Mouse (Mus musculus): ENCODE results near the gene Pigk. TPM values are rescaled to one million over a fixed set of nuclear protein-coding genes. Genes with fewer than 3 reads are reported as not detected.
"Not testable (repeated sequence)": the region's sequence is repeated elsewhere in the genome, so short reads cannot be mapped to it uniquely, and the experiment has no call there.

Gene Pigk
- total RNA-seq, 2 experiments from 2014 or later = 47.3 to 55.7 TPM

DNA sequence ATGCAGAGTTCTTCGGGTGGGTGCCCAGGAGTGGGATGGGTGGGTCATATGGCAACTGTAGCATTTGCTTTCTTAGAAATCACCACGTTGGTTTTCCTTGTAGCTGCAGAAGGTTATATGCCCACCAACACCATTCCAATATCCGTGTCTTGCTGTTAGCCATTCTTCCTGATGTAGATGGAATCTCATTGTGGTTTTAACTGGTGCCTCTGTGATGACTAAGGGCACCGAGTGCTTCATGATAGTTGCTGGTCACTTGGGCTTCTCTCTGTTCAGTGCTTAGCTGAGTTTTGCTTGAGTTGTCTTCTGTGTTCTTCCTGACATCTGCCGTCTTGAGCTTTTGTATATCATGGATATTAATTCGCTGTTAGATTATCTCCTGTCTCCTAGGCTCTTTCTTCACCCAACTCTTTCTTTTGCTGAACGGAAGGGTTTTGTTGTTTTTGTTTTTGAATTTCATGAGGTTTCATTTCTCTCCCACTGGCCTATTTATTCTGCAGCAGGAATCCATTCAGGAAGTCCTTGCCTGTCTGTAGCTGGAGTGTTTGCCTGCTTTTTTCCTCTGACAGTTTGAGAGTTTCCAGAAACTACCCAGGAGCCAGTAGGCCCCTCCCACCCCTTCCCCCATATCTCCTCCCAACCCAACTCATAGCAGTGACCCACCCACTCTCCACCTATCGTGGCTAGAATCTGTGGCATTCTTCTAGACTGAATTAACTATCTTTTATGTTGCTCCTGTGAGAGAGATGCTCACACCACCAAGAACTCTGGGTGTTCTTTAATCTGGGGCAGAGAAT lies 50.8 kb downstream of the Pigk start:
- no peak for DNase-seq (ENCODE audit: low spot score in 2 of 2)

DNA sequence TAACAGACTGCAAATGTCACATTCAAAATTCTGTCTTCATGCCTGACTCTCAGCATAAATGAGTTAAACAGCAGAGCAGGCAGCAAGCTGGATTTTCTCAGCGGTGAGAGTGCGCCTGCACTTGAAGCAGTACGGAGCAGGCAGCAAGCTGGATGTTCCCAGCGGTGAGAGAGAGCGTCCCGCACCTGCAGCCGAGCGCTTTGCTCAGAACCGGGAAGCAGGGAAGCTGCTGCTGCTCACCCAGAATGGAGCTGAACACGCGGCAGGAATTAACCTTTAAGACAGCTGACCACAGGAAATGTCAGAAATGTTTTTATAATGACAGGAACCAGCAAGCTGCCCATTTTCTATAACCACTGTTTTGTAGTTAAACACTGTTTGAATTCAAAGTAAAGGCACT lies 53.6 kb downstream of the Pigk start:
- DNase-seq (ENCODE audit: low spot score in 2 of 2) = no peak

DNA sequence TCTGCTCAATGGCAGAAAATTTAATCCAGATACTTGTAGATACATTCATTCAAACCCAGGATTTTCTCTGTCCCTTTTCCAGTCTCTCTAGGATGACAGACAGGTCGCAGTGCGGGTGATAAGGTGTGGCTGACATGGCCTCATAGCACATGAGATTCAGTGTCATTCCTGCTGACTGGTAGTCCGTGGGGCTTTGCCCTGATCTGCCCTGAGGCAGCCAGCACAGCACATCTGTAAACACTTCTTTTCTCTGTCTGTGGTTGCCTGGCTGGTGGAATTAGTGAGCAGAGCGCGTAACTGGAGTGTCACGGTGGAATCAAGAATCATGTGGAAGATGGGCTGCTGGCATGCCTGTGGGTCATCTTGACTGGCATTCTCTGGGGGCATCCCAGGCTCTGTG lies 56.2 kb downstream of the Pigk start:
- DNase-seq (ENCODE audit: low spot score in 2 of 2) = no peak

DNA sequence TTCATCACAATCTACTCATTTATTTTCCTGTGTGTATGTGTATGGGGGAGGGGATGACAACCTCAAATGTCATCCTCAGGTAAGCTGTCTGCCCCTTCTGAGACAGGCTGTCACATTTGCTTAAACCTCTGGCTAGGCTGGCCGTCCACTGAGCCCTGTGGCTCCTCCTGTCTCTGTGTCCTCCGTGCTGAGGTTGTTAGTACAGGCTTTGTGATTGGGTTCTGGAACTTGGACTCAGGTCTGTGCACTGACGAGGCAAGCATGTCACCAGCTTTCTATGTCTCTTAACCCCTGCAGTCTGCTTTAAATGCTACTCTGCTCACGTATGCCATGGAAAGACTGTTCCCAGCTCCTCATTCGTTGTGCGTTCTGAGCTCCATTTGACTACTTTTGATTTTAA lies 62.5 kb downstream of the Pigk start:
- DNase-seq (ENCODE audit: low spot score in 2 of 2) = no peak

DNA sequence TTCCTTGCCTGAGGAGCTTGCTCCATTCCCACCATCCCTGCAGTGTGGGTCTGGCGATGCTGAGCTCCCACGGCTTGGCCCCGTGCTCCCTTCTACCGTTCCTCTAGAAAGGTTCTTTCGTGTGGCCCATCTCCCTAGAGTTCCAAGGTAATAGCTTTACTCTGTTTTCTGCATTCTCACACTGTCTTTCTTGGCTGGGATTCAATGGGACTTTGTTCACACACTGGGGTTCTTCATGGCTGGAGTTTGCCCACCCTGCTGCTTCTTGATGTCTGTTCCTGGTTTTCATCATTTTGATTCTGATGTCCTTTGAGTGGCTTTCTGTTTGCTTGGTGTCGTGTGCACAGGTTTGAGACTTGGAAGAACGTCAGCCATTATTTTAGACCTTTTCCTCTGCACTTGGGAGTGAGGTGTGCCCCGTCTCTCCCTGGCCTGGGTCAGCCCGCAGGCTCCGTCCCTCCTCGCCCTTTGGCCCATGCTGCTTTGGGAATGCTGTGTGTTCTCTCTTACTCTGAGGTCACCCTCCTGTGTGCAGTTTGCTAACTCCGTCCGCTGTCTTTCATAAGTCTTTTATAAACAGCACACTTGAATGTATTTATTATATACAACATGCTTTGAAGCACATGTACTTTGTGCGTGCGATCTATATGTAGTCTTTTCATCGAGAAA lies 63.1 kb downstream of the Pigk start:
- no peak for DNase-seq (ENCODE audit: low spot score in 2 of 2)

DNA sequence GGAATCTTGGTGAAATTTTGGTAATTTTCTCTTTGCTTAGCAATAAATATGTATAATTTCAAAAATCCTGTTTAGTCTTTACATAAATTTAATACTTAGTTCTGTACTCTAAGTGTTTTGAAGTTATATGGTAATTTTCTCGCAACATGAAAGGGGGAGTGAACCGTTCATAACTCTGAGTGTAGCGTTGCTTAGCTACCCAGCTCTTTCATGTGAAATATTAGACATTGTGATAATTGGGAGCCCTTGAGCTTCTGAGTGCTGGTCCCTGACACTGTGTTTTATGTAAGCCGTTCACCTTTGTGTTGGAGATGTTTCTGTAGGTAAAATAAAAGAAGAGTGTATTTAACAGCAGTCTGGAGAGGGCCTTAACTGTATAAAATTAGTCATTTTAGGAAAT lies 65.9 kb downstream of the Pigk start:
- no peak for DNase-seq (ENCODE audit: low spot score in 2 of 2)

DNA sequence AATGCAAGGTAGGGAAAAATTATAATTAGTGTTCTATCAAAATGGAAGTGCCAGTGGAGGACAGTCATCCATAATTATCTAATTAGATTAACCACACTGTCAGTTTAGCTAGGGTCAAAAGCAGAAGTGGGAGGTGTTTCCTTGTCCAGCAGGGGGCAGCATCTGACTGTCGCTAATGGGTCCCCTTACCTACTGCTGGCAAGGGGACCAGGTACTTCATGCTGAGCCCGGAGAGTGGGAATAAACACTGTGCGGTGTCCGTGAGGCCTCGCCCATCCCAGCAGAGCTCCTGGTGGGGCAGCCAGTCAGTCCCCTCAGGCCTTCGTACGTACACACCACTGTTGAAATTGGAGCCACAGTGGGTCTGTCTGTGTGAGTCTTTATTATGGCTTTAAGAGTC lies 69.9 kb downstream of the Pigk start:
- peak; percentile 82 to 83 for DNase-seq (ENCODE audit: low spot score in 2 of 2)

DNA sequence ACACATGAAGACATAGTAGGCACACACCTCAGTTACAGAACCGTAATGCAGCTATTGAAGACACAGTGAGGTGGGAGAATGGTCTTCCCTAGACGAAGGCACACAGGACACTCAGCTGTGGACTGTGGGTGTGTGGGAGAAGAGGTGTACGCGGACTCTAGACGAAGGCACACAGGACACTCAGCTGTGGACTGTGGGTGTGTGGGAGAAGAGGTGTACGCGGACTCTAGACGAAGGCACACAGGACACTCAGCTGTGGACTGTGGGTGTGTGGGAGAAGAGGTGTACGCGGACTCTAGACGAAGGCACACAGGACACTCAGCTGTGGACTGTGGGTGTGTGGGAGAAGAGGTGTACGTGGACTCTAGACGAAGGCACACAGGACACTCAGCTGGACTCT lies 70.5 kb downstream of the Pigk start:
- not testable (repeated sequence) for DNase-seq (ENCODE audit: low spot score in 2 of 2)

DNA sequence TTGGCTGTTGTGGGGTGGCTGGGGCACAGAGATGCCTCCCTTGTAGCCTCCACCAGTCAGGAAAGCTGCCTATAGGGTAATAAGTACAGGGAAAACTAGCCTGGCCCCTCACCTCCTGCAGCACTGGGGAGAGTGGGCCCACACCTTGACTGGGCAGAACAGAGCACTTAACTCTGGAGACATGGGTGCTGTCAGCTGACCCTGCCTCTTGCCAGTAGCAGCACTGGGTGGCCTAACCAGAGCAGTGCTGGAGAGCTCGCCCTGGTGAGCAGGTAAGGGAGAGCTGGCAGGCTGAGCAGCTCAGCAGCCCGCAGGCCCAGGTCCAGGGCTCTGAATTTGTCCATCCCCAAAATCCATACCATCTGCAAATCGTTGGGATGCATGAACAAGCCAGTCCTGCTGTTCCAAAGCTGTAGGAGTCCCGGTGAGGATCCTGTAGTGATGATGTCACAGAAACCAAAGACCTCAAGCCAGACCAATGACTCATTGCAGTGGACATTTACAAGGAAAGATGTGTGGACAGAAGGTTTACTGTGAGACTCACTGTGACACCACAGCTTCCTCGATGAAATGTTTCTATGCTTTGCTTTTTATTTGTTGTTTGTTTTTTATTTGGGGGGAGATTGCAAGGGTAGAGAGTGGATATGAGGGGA lies 74.5 kb downstream of the Pigk start:
- DNase-seq (ENCODE audit: low spot score in 2 of 2) = not testable (repeated sequence)

DNA sequence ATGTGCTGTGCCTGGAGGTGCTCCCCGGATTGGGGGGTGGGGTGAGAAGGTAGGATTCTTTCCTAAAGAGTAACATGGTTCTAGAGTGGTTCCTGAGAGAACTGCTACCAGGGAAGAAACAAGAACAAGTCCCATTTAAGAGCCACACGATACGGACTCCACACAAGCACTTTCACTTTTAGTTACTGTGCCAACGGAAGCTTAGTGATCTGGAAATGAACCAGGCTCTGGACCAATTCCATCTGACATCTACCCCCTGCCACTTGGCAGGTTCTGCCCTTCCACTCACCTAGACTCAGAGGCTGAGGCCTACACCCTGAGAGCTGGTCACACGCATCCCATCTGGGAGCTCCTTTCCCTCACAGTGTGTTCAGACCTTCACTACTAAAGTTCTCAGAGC lies 78.7 kb downstream of the Pigk start:
- no peak for DNase-seq (ENCODE audit: low spot score in 2 of 2)

DNA sequence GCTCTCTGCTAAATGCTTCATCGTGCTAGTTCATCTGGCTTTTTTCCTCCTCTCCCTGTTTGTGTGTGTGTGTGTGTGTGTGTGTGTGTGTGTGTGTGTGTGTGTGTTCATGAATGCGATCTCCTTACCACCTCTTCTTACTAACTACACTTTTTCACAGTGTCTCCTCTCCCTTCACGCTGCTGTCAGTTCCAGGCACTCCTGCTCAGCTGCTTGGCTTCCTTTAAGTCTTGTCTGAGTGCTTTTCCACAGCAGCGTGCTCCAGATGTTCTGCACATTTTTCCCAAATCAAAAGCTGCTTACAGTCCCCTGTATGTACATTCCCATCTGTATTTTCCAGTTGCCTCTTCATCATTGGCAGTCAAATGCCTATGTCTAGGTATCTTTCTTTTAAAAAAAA lies 79.1 kb downstream of the Pigk start:
- DNase-seq (ENCODE audit: low spot score in 2 of 2) = no peak

DNA sequence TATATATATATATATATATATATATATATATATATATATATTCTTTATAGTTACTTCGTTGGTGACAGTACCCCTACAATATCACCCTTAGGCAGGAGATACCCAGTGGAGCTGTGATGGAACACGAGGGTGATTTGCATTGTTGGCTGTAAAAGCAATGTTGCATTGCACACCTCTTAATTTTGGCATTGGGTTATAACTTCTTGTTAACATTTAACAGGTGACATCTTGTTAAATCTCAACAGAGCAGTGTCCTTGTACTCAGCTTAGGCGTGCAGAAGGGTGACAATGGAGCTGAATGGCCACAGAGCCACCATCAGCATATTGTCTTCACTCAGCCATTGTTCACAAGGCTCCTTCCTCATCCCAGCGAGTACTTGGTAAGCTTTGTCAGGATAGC lies 82.3 kb downstream of the Pigk start:
- DNase-seq (ENCODE audit: low spot score in 2 of 2) = no peak

DNA sequence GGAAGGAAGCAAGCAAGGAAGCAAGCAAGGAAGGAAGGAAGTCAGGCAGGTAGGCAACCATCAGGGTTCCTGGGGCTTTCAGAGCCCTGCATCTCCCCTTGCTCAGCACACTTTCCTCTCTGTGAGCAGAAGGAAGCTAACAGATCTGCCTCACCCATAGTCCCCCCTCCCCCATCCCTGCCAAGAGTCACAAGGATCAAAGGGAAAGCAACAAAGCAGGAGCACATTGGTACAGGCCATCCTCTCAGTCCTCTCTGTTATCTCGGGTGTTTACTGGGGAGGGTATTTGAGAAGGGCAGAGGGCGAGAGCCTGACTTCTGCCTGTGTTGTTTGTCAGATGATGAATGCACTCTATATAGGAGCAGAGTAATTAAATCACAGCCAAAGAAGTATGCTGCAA lies 83.5 kb downstream of the Pigk start:
- DNase-seq (ENCODE audit: low spot score in 2 of 2) = no peak

DNA sequence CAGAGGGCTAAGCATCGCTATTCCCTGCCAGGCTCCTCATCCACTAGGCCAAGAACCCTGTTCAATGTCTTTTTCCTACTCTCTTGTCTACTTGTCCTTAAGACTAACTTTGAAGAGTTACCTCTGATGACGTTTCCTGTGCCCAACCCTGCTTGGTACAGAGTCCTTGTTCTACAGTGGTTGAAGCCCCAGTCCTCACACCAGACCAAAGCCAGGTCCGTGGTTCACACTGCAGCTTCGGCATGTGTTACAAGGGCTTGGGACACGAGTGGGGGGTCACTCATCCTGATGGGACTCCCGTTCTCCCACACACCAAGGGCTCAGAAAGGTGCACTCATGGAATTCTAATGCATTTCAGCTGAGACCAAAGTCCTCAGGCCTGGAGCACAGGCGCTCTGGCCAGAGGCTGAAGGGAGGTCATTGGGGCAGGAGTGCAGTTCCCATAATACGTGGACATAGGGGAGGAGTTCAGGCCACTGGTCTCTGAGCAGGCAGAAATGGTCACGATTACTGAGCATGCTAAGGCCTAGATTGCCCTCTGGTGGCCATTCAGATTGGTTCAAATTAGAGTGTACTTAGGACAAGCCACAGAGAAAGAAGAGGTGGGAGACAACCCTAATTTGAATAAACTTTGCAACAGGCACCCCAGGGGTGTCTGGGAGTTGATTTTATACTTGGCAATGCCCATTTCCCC lies 86.0 kb downstream of the Pigk start:
- no peak for DNase-seq (ENCODE audit: low spot score in 2 of 2)

DNA sequence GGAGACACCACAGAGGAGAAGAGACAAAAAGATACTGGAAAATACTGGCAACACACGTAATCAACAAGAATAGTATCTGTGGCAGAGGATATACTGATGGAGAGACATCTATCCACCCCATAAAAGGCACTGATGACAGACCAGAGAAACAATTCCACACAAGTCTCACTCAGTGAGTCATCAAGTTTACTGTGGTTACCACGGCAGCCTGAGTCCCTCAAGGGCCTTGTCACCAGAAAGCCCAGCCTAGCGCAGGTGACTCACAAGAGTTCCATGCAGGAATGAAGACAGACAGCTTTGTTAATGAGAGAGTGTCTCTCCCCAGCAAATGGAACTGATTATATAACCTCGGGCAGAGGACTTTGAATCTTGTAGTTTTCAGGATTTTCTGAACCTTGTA lies 100.0 kb downstream of the Pigk start:
- no peak for DNase-seq (ENCODE audit: low spot score in 2 of 2)

DNA sequence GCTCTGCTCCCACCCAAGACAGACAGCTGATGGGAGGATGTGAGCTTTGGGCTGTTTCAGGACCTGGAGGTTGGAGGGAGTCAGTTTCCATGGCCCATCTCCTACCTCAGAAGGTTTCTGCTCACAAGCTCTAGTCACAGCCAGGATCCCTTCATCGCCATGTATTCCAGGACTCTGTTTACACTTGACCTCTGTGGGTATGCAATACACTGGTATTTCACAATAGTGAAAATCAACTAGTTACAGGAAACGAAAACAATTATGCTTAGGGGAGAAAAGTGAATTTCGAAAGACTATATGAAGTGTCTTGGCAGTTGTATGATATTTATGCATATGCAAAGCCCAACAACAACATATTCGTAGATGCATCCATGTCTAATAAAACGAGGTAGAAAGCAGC lies 101.2 kb downstream of the Pigk start:
- no peak for DNase-seq (ENCODE audit: low spot score in 2 of 2)

DNA sequence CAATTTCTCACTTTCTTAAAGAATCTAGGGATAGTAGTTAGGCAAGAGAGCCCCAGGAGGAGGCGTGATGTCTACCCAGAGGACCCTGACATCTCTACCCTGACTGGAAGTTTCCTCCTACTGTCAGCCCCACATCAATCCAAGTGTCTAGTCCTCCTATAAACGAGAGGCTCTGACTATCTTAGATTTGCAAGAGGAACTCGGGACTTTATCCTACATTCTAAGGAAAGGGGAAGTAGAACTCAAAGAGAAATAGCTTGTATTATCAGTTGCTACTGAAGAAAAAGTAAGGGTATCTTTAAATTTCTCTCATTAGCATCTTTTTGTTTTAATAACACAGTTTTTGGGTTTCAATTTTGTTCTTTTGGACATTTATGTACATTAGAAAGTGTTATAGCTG lies 106.5 kb downstream of the Pigk start:
- no peak for DNase-seq (ENCODE audit: low spot score in 2 of 2)

DNA sequence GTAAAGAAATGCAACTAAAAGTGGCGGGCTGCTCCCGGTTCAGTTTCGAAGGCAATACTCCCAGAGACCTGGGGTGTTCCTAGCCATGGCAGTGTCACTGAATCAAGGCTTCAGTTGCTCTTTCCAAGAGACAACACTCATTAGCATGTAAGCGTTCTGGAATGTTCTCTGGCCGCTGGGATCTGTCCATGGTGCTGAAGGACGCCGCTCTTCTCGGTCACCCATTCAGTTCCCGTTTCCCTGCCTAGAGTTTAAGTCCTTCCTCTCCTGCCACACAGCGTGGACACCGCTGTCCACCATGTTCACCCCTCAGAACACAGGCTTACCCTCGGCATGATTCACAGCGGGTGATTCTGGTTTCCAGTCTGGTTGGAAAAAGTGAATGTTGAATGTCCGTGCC lies 107.3 kb downstream of the Pigk start:
- peak; percentile 55 for DNase-seq (ENCODE audit: low spot score in 2 of 2)

DNA sequence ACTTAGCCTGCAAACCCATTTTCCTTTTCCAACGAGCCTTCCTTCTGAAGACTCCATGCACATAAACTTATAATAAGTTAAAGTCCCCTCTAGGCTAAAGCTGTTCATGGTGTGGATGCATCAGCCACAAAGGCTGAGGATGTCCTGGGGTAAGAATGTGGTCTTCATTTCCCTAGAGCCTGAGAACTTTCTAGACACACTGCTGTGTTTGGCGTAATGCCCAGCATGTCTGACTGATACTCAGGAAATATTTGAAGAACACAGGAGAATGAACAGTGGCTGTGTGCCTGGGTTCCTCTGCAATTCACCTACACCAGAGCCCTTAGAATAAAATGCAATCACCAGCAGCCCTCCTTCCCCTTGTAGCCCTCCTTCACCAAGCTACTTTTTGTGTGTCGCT lies 117.5 kb downstream of the Pigk start:
- no peak for DNase-seq (ENCODE audit: low spot score in 2 of 2)

DNA sequence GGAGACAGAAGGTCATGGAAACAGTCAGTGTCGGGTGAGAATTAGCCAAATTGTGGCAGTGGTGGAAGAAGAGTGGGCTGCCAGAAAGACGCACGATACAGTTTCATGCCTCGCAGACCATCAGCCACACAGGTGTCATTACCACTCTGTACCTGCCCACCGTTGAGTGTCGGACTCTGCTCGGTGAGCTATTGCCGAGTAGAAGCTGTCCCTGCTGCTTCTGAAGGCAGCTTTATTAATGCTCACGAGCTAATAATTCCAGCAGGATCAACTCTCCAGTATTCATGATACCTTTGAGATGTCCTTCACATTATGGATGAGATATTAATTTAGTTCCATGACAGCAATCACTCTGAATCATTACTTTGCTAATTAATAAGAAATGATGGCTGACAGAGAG lies 118.1 kb downstream of the Pigk start:
- no peak for DNase-seq (ENCODE audit: low spot score in 2 of 2)

DNA sequence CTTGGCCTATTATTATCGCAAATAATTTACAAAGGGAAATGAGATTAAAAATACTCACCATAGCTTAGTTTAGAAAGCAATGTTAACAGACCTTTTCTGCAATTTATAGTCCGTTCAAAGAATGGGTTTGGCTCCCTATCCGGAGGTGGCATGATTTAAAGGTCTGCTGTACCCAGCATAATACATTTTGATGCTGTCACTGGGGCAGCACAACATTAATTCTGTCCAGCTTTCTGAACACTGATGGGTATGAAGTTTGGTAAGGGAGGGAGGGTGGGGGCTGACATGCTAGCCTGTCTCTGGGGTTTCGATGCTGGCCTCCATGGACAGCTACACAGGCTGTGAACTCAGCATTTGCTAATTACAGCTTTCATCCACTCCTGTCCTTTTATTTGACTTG lies 118.5 kb downstream of the Pigk start:
- no peak for DNase-seq (ENCODE audit: low spot score in 2 of 2)

DNA sequence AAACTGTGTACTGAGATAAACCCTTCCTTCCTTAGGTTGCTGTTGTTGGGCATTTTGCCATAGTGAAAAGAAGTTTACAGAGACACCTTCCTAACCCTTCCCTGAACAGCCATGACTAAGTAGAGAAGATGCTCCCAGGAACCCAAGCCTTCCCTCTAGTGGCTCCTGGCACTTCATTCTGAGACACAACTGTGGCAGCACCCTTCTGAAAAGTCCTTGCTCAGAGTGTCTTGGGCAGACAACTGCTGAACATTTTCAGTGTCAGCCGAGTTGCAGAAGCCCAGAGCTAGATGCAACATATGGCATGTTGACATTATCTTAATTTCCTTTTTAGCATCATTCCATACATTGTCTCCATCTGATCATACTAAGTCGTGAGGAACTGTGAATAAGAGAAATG lies 123.5 kb downstream of the Pigk start:
- DNase-seq (ENCODE audit: low spot score in 2 of 2) = no peak
